Mouse (Mus musculus): ENCODE results near the gene E4f1.

- TF ChIP-seq POLR2A (IDR thresholded peaks at IDR 0.05; ENCODE audit: borderline replicate concordance, low read depth, low read length), result no peak
- TF ChIP-seq CTCF (IDR thresholded peaks at IDR 0.05; ENCODE audit: low read depth, low read length), result no peak; the same call in 1 of the 2 replicates
Measured at GRCm38 (mm10) chr17:24437016-24437415, 33.1 kb downstream of the E4f1 start.

All from bone marrow macrophage, adult 2 months (primary cell).